10 mouse cellular contexts compared by ENCODE assay signal in genomic region chr9:100685769-100686487, GRCm38 (mm10).
DNase-seq lines count a peak whose midpoint lies in the region; ATAC-seq and TF ChIP-seq lines count a peak whose summit lies in the region.
"Had no signal": no experiment of that assay in that cellular context is flagged by ENCODE, and none has a peak within 500 bp of the region (broad histone marks: within the 10 kb centered on the region; RNA-seq: fewer than 3 reads in every experiment).

No protein-coding gene starts in this region.

- no peaks in the 10 kb centered on the region for H3K4me1 ChIP-seq in kidney, postnatal 0 days (replicated peaks; ENCODE audit: insufficient read depth, low read length)
- peaks cover 19% of the 10 kb centered on the region for H3K4me1 ChIP-seq in forebrain, embryonic 15.5 days
- peaks cover 13% of the 10 kb centered on the region for H3K4me1 ChIP-seq in midbrain, embryonic 16.5 days (ENCODE audit: control insufficient read depth, insufficient read depth, low read length)
- no peaks in the 10 kb centered on the region for H3K4me1 ChIP-seq in liver, embryonic 11.5 days (replicated peaks; ENCODE audit: control insufficient read depth, insufficient read depth, low read length)
- H3K4me1 ChIP-seq: embryonic facial prominence, embryonic 15.5 days had no signal

- no peak overlapping the region for H3K9ac ChIP-seq in kidney, postnatal 0 days (ENCODE audit: low read depth, low read length)
- H3K9ac ChIP-seq in forebrain, embryonic 15.5 days (replicated peaks) = no peak overlapping the region
- no peak overlapping the region for H3K9ac ChIP-seq in midbrain, embryonic 16.5 days (ENCODE audit: low read depth, low read length)
- no peak overlapping the region for H3K9ac ChIP-seq in liver, embryonic 11.5 days (ENCODE audit: low read depth, low read length)
- H3K9ac ChIP-seq: embryonic facial prominence, embryonic 15.5 days; liver, embryonic 14.5 days had no signal

- no peak for ATAC-seq in kidney, postnatal 0 days (replicated peaks; ENCODE audit: low FRiP score, low read depth)
- ATAC-seq in forebrain, embryonic 15.5 days (replicated peaks) = peak; percentile 94
- peak; percentile 89 for ATAC-seq in midbrain, embryonic 16.5 days
- ATAC-seq in liver, embryonic 11.5 days (replicated peaks; ENCODE audit: low FRiP score) = no peak

- H3K4me3 ChIP-seq in kidney, postnatal 0 days (replicated peaks; ENCODE audit: low read depth, low read length) = no peak overlapping the region
- no peak overlapping the region for H3K4me3 ChIP-seq in forebrain, embryonic 15.5 days
- H3K4me3 ChIP-seq in left cerebral cortex, adult 2 months = no peak overlapping the region
- no peak overlapping the region for H3K4me3 ChIP-seq in midbrain, embryonic 16.5 days (ENCODE audit: low read depth, low read length)
- no peak overlapping the region for H3K4me3 ChIP-seq in liver, embryonic 11.5 days (ENCODE audit: low read depth, low read length)
- H3K4me3 ChIP-seq: embryonic facial prominence, embryonic 15.5 days had no signal

- intact Hi-C loops in left cerebral cortex, adult 2 months (cut with DNase I) = no loop called here

- DNase-seq in kidney, postnatal 0 days (ENCODE audit: low spot score) = peak; percentile 53
- no peak for DNase-seq in kidney, adult 11 months
- peak in 1 of 2 experiments; percentile 43 for DNase-seq in left cerebral cortex, adult 2 months (ENCODE audit: extremely low spot score in 1 of 2, low spot score in 2 of 2)
- DNase-seq in testis, postnatal 14 days (ENCODE audit: low spot score) = no peak
- no peak for DNase-seq in liver, embryonic 11.5 days (ENCODE audit: low spot score)
- DNase-seq in gastrocnemius, postnatal 25 days = no peak

- 27% methylated on average over 3 of the region's 3 CpGs for WGBS in kidney, postnatal 0 days
- 3% methylated on average over 3 of the region's 3 CpGs for WGBS in forebrain, embryonic 15.5 days
- 9% methylated on average over 3 of the region's 3 CpGs for WGBS in midbrain, embryonic 16.5 days
- 65% methylated on average over 3 of the region's 3 CpGs for WGBS in liver, embryonic 11.5 days

- no peak overlapping the region for H3K4me2 ChIP-seq in kidney, postnatal 0 days (ENCODE audit: low read length)
- peak overlapping the region; percentile 12 for H3K4me2 ChIP-seq in forebrain, embryonic 15.5 days (replicated peaks)
- 0 out of 2 replicates have a peak overlapping the region, but pooled peaks have one; percentile 21 for H3K4me2 ChIP-seq in midbrain, embryonic 16.5 days (ENCODE audit: low read length)
- H3K4me2 ChIP-seq in liver, embryonic 11.5 days = no peak overlapping the region
- H3K4me2 ChIP-seq: embryonic facial prominence, embryonic 15.5 days had no signal

- H3K9me3 ChIP-seq in kidney, postnatal 0 days (replicated peaks; ENCODE audit: low read length) = no peaks in the 10 kb centered on the region
- H3K9me3 ChIP-seq in forebrain, embryonic 15.5 days = no peaks in the 10 kb centered on the region
- H3K9me3 ChIP-seq in midbrain, embryonic 16.5 days (replicated peaks; ENCODE audit: control insufficient read depth, low read length, poor library complexity, severe bottlenecking) = no peaks in the 10 kb centered on the region
- H3K9me3 ChIP-seq in liver, embryonic 11.5 days (ENCODE audit: control insufficient read depth, low read length) = no peaks in the 10 kb centered on the region
- H3K9me3 ChIP-seq: embryonic facial prominence, embryonic 15.5 days had no signal

- H3K27me3 ChIP-seq in kidney, postnatal 0 days (ENCODE audit: insufficient read depth, low read length) = no peaks in the 10 kb centered on the region
- no peaks in the 10 kb centered on the region for H3K27me3 ChIP-seq in forebrain, embryonic 15.5 days
- H3K27me3 ChIP-seq in midbrain, embryonic 16.5 days (ENCODE audit: control insufficient read depth, insufficient read depth, low read depth, low read length) = no peaks in the 10 kb centered on the region
- no peaks in the 10 kb centered on the region for H3K27me3 ChIP-seq in liver, embryonic 11.5 days (replicated peaks; ENCODE audit: control insufficient read depth, insufficient read depth, low read length)
- H3K27me3 ChIP-seq: embryonic facial prominence, embryonic 15.5 days had no signal

- H3K27ac ChIP-seq in kidney, postnatal 0 days = no peak overlapping the region
- H3K27ac ChIP-seq in forebrain, embryonic 15.5 days (replicated peaks) = peak overlapping the region; percentile 74
- peak overlapping the region; percentile 28; the same call in 1 of the 2 replicates for H3K27ac ChIP-seq in left cerebral cortex, adult 2 months
- H3K27ac ChIP-seq in midbrain, embryonic 16.5 days (ENCODE audit: low read length) = peak overlapping the region; percentile 72
- H3K27ac ChIP-seq in liver, embryonic 11.5 days (ENCODE audit: low read depth, low read length) = no peak overlapping the region
- H3K27ac ChIP-seq: embryonic facial prominence, embryonic 15.5 days; liver, embryonic 14.5 days had no signal

- TF ChIP-seq CTCF in kidney, postnatal 0 days (IDR thresholded peaks at IDR 0.05; ENCODE audit: low read depth) = no peak
- no peak for TF ChIP-seq CTCF in left cerebral cortex, adult 2 months (IDR thresholded peaks at IDR 0.05)

- no peaks in the 10 kb centered on the region for H3K36me3 ChIP-seq in kidney, postnatal 0 days (ENCODE audit: insufficient read depth, low read length)
- H3K36me3 ChIP-seq in forebrain, embryonic 15.5 days = no peaks in the 10 kb centered on the region
- no peaks in the 10 kb centered on the region for H3K36me3 ChIP-seq in midbrain, embryonic 16.5 days (ENCODE audit: control insufficient read depth, insufficient read depth, low read length)
- no peaks in the 10 kb centered on the region for H3K36me3 ChIP-seq in liver, embryonic 11.5 days (ENCODE audit: control insufficient read depth, insufficient read depth, low read length)
- H3K36me3 ChIP-seq: embryonic facial prominence, embryonic 15.5 days had no signal

Comparison
In these comparisons a context has a peak if more than half of its experiments do, and no peak if none do; other contexts are left out.
1. ATAC-seq: peak in forebrain, embryonic 15.5 days (single experiment) and midbrain, embryonic 16.5 days (single experiment); none in kidney, postnatal 0 days (single experiment) and liver, embryonic 11.5 days (single experiment).
2. H3K27ac ChIP-seq: peak in forebrain, embryonic 15.5 days (single experiment), left cerebral cortex, adult 2 months (single experiment) and midbrain, embryonic 16.5 days (single experiment); none in kidney, postnatal 0 days (single experiment) and liver, embryonic 11.5 days (single experiment).
3. H3K4me2 ChIP-seq: peak in forebrain, embryonic 15.5 days (single experiment) and midbrain, embryonic 16.5 days (single experiment); none in kidney, postnatal 0 days (single experiment) and liver, embryonic 11.5 days (single experiment).